Mouse (Mus musculus): ENCODE measurements at regions not wholly inside any gene's neighbourhood (a gene's known extent, or its start where the extent isn't known, plus 50 kb on each side); places are given as distances from the start of the nearest gene placed in this dataset.

DNA sequence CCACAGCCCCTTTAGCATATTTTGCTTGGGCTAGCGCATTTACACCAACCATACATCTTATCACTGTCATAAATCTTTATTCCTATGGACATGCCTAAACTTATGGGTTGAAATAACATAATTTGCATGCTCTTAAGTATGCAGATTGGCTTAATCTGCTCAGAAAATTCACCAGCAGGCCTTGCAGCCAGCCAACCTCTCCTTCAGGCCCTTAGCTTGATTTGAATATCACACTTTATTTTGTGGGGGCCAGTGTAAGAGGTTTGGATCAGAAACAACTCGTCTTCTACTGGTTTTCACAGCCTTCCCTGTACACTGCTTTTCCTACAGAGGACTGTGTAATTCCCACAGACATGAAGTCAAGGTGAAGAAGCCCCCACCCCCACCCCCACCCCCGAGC is 153.0 kb downstream of the 4930564D02Rik start:
- TF ChIP-seq CTCF (conservative IDR thresholded peaks at IDR 0.05; ENCODE audit: low read length) (no peak), POU5F1 (IDR thresholded peaks at IDR 0.05; ENCODE audit: borderline replicate concordance, low read length) (no peak)
